Mouse (Mus musculus) limb, embryonic 14.5 days (tissue): Measurements from ENCODE around the gene Tns4. TPM values are rescaled to one million over a fixed set of nuclear protein-coding genes. Genes with fewer than 3 reads are reported as not detected.

Experiments
- ATAC-seq: fragments of 200-750 bp; cut with Nextera tagmentation; 2 replicates; pipeline ENCODE4 v1.8.0; 2017; ENCODE audit warnings: low read depth, moderate number of reproducible peaks, moderate TSS enrichment; ENCODE audit not compliant: low FRiP score
- DNase-seq: peaks from one replicate; pipeline ENCODE4 v3.0.0-alpha.2; 2015; ENCODE audit warnings: low spot score
- H3K27ac ChIP-seq: fragments of 300-500 bp; sonication (generic); replicated peaks from 2 replicates; pipeline ENCODE4 v1.5.1; 2014; ENCODE audit warnings: low read depth, mild to moderate bottlenecking, low read length, moderate library complexity, mixed read lengths
- H3K27me3 ChIP-seq: fragments of 300-500 bp; sonication (generic); 2 replicates; pipeline ENCODE4 v1.6.1; 2014; ENCODE audit warnings: low read length, mixed read lengths; ENCODE audit not compliant: control insufficient read depth, insufficient read depth
- H3K36me3 ChIP-seq: fragments of 300-500 bp; sonication (generic); 2 replicates; pipeline ENCODE4 v1.6.1; 2014; ENCODE audit warnings: mild to moderate bottlenecking, low read length, moderate library complexity, mixed read lengths; ENCODE audit not compliant: control insufficient read depth, insufficient read depth
- H3K4me1 ChIP-seq: fragments of 300-500 bp; sonication (generic); 2 replicates; pipeline ENCODE4 v1.6.1; 2014; ENCODE audit warnings: antibody characterized with exemption, low read length, mixed read lengths; ENCODE audit not compliant: control insufficient read depth, insufficient read depth
- H3K4me2 ChIP-seq: fragments of 300-500 bp; sonication (generic); replicated peaks from 2 replicates; pipeline ENCODE4 v1.6.1; 2014; ENCODE audit warnings: low read depth, mild to moderate bottlenecking, low read length, moderate library complexity; ENCODE audit not compliant: severe bottlenecking
- H3K4me3 ChIP-seq: fragments of 300-500 bp; sonication (generic); replicated peaks from 2 replicates; pipeline ENCODE4 v1.5.1; 2014; ENCODE audit warnings: low read length
- H3K9ac ChIP-seq: fragments of 300-500 bp; sonication (generic); 2 replicates; pipeline ENCODE4 v1.6.1; 2014; ENCODE audit warnings: mild to moderate bottlenecking, low read depth, low read length, moderate library complexity; ENCODE audit not compliant: severe bottlenecking
- H3K9me3 ChIP-seq: fragments of 300-500 bp; sonication (generic); 2 replicates; pipeline ENCODE4 v1.6.1; 2016; ENCODE audit warnings: low read length; ENCODE audit not compliant: control insufficient read depth
- POLR2A ChIP-seq: fragments of 200-500 bp; IDR thresholded peaks from 2 replicates; pipeline ENCODE4 v1.8.0; 2012; ENCODE audit warnings: inconsistent platforms, mild to moderate bottlenecking, moderate library complexity, borderline replicate concordance; ENCODE audit not compliant: insufficient read depth, insufficient read length; ENCODE audit errors: extremely low read depth
- WGBS: fragments of 180-500 bp; shearing (Covaris S2); extraction: QIAGEN DNeasy Blood & Tissue Kit; methylation state at CpG from one replicate; pipeline ENCODE4 v1.1.7; 2014; 5-methylcytosine and 5-hydroxymethylcytosine counted together
- polyA plus RNA-seq, 2 experiments: library from polyadenylated mRNA; depleted of rRNA in 1 of 2; stranded (reverse) in 1 of 2; unstranded in 1 of 2; fragments of >200 nt; fragmentation: Nextera tagmentation in 1 of 2; extraction: Ambion mirVana in 1 of 2; gene quantifications; 2 replicates each; pipeline versions ENCODE4 v1.2.1 to v1.2.3; 2012 to 2014

The Tns4 gene
- polyA plus RNA-seq (2012; rRNA removed) = 1.6 and 1.7 TPM in 2 replicates
- polyA plus RNA-seq (2014; fragmentation: Nextera tagmentation; extraction: Ambion mirVana) = 1.5 and 2.5 TPM in 2 replicates

DNA sequence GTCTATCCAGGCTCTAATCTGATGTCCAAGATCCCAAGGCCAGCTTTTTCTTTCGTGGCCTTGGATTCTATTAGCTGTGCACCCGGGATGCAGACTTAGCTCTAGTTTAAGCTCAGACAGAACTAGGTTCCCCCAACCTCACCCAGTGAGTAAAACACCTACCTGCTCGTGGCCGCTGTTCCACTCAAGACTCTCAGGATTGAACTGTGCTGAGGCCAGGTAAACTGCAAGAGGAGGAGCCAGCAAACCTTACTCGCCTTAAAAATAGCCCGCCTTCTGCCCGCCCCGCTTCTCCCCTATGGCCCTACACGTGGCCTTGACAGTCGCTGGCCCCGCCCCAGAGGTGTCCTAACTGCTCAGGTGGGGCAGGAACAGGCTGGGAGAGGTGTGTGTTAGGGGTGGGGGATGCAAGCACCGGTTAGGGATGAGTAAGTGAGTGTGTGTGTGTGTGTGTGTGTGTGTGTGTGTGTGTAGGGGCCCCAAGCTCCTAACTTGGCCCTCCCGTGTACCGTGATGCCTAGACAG, at the start of gene Tns4:
Gene Tns4 (minus strand): TSS at position 230 of the 525 bp plus-strand sequence.
- H3K27ac ChIP-seq = no peak within 1 kb of the TSS
- no peaks in the 10 kb centered on the region for H3K4me1 ChIP-seq
- WGBS = 58% methylated on average over 14 of the region's 14 CpGs
- no peaks in the 10 kb centered on the region for H3K27me3 ChIP-seq
- no peak within 1 kb of the TSS for H3K4me3 ChIP-seq
- no peak within 1 kb of the TSS for H3K4me2 ChIP-seq
- no peak for TF ChIP-seq POLR2A
- H3K9ac ChIP-seq = 0 out of 2 replicates have a peak within 1 kb of the TSS, but pooled peaks have one; percentile 9
- no peaks in the 10 kb centered on the region for H3K9me3 ChIP-seq
- no peaks in the 10 kb centered on the region for H3K36me3 ChIP-seq
- ATAC-seq (no peak), DNase-seq (no peak)

GRCm38 (mm10) chr11:99137385-99137784, 48.3 kb upstream of the Tns4 start:
- Histone ChIP-seq H3K27me3 (no peaks in the 10 kb centered on the region), H3K9me3 (no peaks in the 10 kb centered on the region), H3K4me1 (peaks cover 46% of the 10 kb centered on the region), H3K4me2 (no peak overlapping the region), H3K4me3 (no peak overlapping the region), H3K36me3 (no peaks in the 10 kb centered on the region), H3K27ac (no peak overlapping the region), H3K9ac (no peak overlapping the region)
- 74% methylated on average over 4 of the region's 4 CpGs for WGBS
- no peak for ATAC-seq
- DNase-seq = no peak
- no peak for TF ChIP-seq POLR2A

DNA sequence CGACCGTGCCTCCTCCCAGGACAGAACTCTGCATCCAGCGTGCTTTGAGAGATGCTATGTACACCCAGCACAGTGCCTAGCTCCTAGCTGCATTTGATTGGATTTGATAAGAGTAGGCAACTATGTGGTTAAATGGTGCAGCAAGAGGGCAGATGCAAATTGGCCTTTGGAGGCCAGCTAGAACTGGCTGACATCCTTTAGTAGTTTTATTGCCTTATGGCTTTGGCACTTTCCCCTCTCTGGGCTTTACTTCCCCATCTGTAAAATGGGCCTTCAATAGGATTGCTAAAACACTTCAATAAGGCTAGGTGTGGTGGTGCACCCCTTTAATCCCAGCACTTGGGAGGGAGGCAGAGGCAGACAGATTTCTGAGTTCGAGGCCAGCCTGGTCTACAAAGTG, 47.9 kb upstream of the Tns4 start:
- Histone ChIP-seq H3K36me3 (no peaks in the 10 kb centered on the region), H3K4me1 (peaks cover 50% of the 10 kb centered on the region), H3K9ac (no peak overlapping the region), H3K27me3 (no peaks in the 10 kb centered on the region), H3K27ac (no peak overlapping the region), H3K9me3 (no peaks in the 10 kb centered on the region), H3K4me2 (no peak overlapping the region), H3K4me3 (no peak overlapping the region)
- ATAC-seq (no peak), DNase-seq (no peak)
- TF ChIP-seq POLR2A = no peak
- WGBS = 61% methylated on average over 4 of the region's 4 CpGs

- Histone ChIP-seq H3K4me1 (peaks cover 50% of the 10 kb centered on the region), H3K27me3 (no peaks in the 10 kb centered on the region), H3K4me2 (no peak overlapping the region), H3K27ac (no peak overlapping the region), H3K36me3 (no peaks in the 10 kb centered on the region), H3K9ac (no peak overlapping the region), H3K4me3 (no peak overlapping the region), H3K9me3 (no peaks in the 10 kb centered on the region)
- no peak for ATAC-seq
- no peak for DNase-seq
- 31% methylated on average over 3 of the region's 3 CpGs for WGBS
- no peak for TF ChIP-seq POLR2A
These were observed 47.3 kb upstream of the Tns4 start for GRCm38 (mm10) chr11:99136361-99136760.

- H3K9ac ChIP-seq = no peak overlapping the region
- H3K4me1 ChIP-seq = peaks cover 52% of the 10 kb centered on the region
- 44% methylated on average over 8 of the region's 8 CpGs for WGBS
These were observed 45.9 kb upstream of the Tns4 start for GRCm38 (mm10) chr11:99135047-99135440.

More at GRCm38 (mm10) chr11:99135047-99135440, 45.9 kb upstream of the Tns4 start:
- no peaks in the 10 kb centered on the region for H3K36me3 ChIP-seq
- peak overlapping the region; percentile 79 for H3K27ac ChIP-seq
- ATAC-seq = no peak
- no peaks in the 10 kb centered on the region for H3K27me3 ChIP-seq
- DNase-seq = no peak
- no peaks in the 10 kb centered on the region for H3K9me3 ChIP-seq
- H3K4me3 ChIP-seq = no peak overlapping the region
- no peak overlapping the region for H3K4me2 ChIP-seq
- no peak for TF ChIP-seq POLR2A
